Mouse (Mus musculus): ENCODE measurements at regions not wholly inside any gene's neighbourhood (a gene's known extent, or its start where the extent isn't known, plus 50 kb on each side); places are given as distances from the start of the nearest gene placed in this dataset.

- TF ChIP-seq POLR2A (IDR thresholded peaks at IDR 0.05; ENCODE audit: low read depth, low read length), result no peak
- no peak for TF ChIP-seq CTCF (IDR thresholded peaks at IDR 0.05; ENCODE audit: extremely low read depth, insufficient read depth, insufficient read length, insufficient replicate concordance)
These were observed 57.6 kb upstream of the Tcf12 start for GRCm38 (mm10) chr9:72169231-72169630.

Data from spleen, adult 2 months (tissue).